Comparison of ENCODE assay signal across 7 mouse cellular contexts in the genomic region with DNA sequence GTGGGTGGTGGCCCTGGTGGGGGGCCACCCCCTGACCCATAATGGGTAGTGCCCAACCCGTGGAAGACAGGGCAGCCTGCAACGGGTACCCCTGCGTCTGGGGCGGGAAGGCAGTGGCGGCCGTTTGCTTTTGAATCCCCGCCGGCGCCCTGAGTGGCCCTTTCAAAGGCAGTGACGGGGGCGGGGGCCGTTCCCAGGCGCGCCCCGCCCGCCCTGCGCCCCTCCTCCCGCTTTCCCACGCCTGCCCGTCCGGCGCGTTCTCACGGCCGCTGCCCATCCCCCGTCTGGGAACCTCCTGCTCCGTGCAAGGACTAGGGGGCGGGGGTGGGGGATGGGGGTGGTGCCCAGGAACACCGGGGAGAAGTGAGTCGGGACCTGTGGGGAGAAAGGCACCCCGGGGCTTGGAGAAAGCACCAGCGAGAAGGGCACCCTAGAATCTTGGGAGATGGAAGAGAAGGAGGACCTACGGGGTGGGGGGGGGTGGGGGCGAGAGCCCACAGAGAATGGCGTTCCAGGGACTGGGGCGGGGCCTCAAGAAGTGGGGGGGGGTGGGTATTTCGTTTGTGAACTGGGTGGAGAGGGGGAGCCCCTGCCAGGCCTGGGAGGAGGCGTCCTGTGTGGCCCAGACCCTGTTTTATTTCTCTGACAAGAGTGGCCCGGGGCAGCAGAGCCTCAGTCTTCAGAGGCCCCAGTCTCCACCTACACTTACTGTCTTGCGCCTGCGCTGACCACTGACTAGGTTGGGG. TPM values are rescaled to one million over a fixed set of nuclear protein-coding genes. Genes with fewer than 3 reads are reported as not detected.
DNase-seq lines count a peak whose midpoint lies in the region; ATAC-seq and TF ChIP-seq lines count a peak whose summit lies in the region.

No protein-coding gene starts in this region.

- peaks cover 3% of the 10 kb centered on the region for H3K4me1 ChIP-seq in ES-Bruce4 (ENCODE audit: control insufficient read depth, insufficient read depth, low read length)
- peaks cover 64% of the 10 kb centered on the region for H3K4me1 ChIP-seq in forebrain, embryonic 12.5 days
- H3K4me1 ChIP-seq in hindbrain, embryonic 15.5 days (replicated peaks) = peaks cover 38% of the 10 kb centered on the region
- peaks cover 65% of the 10 kb centered on the region for H3K4me1 ChIP-seq in liver, embryonic 13.5 days (replicated peaks)

- no peak overlapping the region for H3K27ac ChIP-seq in ES-Bruce4 (ENCODE audit: insufficient read depth, low read length)
- H3K27ac ChIP-seq in forebrain, embryonic 12.5 days = peak overlapping the region; percentile 91
- H3K27ac ChIP-seq in hindbrain, embryonic 15.5 days (replicated peaks) = peak overlapping the region; percentile 61
- H3K27ac ChIP-seq in liver, embryonic 13.5 days = peak overlapping the region; percentile 63

- WGBS in forebrain, embryonic 12.5 days = under 1% methylated on average over 27 of the region's 41 CpGs
- WGBS in hindbrain, embryonic 15.5 days = under 1% methylated on average over 24 of the region's 41 CpGs
- 5% methylated on average over 35 of the region's 41 CpGs for WGBS in liver, embryonic 13.5 days (ENCODE audit: insufficient replicate concordance)

- H3K27me3 ChIP-seq in ES-Bruce4 (ENCODE audit: control insufficient read depth, insufficient read depth, low read length, poor library complexity, severe bottlenecking) = no peaks in the 10 kb centered on the region
- H3K27me3 ChIP-seq in forebrain, embryonic 12.5 days = no peaks in the 10 kb centered on the region
- H3K27me3 ChIP-seq in hindbrain, embryonic 15.5 days = no peaks in the 10 kb centered on the region
- H3K27me3 ChIP-seq in liver, embryonic 13.5 days = peaks cover 11% of the 10 kb centered on the region; the same call in 1 of the 2 replicates
- no peaks in the 10 kb centered on the region for H3K27me3 ChIP-seq in myocyte (ENCODE audit: control insufficient read depth, insufficient read depth, insufficient read length)

- TF ChIP-seq POLR2A in ES-Bruce4 (IDR thresholded peaks at IDR 0.05; ENCODE audit: insufficient read depth, low read length) = no peak
- peak; percentile 22 for TF ChIP-seq POLR2A in myocyte (IDR thresholded peaks at IDR 0.05; ENCODE audit: insufficient read length, low read depth)

- no peaks in the 10 kb centered on the region for H3K9me3 ChIP-seq in ES-Bruce4 (replicated peaks; ENCODE audit: control insufficient read depth, insufficient read depth, low read length, poor library complexity, severe bottlenecking)
- H3K9me3 ChIP-seq in forebrain, embryonic 12.5 days = no peaks in the 10 kb centered on the region
- H3K9me3 ChIP-seq in hindbrain, embryonic 15.5 days = no peaks in the 10 kb centered on the region
- H3K9me3 ChIP-seq in liver, embryonic 13.5 days (replicated peaks) = no peaks in the 10 kb centered on the region

- peak; percentile 81 for ATAC-seq in forebrain, embryonic 12.5 days (ENCODE audit: low FRiP score)
- ATAC-seq in hindbrain, embryonic 15.5 days (ENCODE audit: low FRiP score, low read depth) = peak; percentile 76
- peak; percentile 56 for ATAC-seq in liver, embryonic 13.5 days (ENCODE audit: low read depth)

- H3K9ac ChIP-seq in ES-Bruce4 (ENCODE audit: low read depth, poor library complexity, severe bottlenecking) = peak overlapping the region; percentile 25; the same call in 1 of the 2 replicates
- peak overlapping the region; percentile 61 for H3K9ac ChIP-seq in forebrain, embryonic 12.5 days
- peak overlapping the region; percentile 55 for H3K9ac ChIP-seq in hindbrain, embryonic 15.5 days
- H3K9ac ChIP-seq in liver, embryonic 13.5 days = peak overlapping the region; percentile 68

- H3K4me3 ChIP-seq in ES-Bruce4 (ENCODE audit: low read depth, low read length) (peak overlapping the region; percentile 13; the same call in 1 of the 2 replicates), myocyte (peak overlapping the region; percentile 6)
- peak overlapping the region; percentile 44 for H3K4me3 ChIP-seq in forebrain, embryonic 12.5 days (replicated peaks)
- H3K4me3 ChIP-seq in hindbrain, embryonic 15.5 days = peak overlapping the region; percentile 50
- H3K4me3 ChIP-seq in liver, embryonic 13.5 days (replicated peaks) = peak overlapping the region; percentile 59

- H3ac ChIP-seq in myocyte (ENCODE audit: control insufficient read depth, insufficient read length) = no peak overlapping the region

- no peak for TF ChIP-seq CTCF in ES-Bruce4 (IDR thresholded peaks at IDR 0.05; ENCODE audit: low read depth, low read length)

- no peaks in the 10 kb centered on the region for H3K36me3 ChIP-seq in ES-Bruce4 (ENCODE audit: control insufficient read depth, insufficient read depth, low read length, poor library complexity, severe bottlenecking)
- H3K36me3 ChIP-seq in forebrain, embryonic 12.5 days (replicated peaks) = no peaks in the 10 kb centered on the region
- H3K36me3 ChIP-seq in hindbrain, embryonic 15.5 days = no peaks in the 10 kb centered on the region
- H3K36me3 ChIP-seq in liver, embryonic 13.5 days = no peaks in the 10 kb centered on the region
- H3K36me3 ChIP-seq in myocyte (ENCODE audit: control insufficient read depth, insufficient read depth) = no peaks in the 10 kb centered on the region

- H3K4me2 ChIP-seq in forebrain, embryonic 12.5 days = peak overlapping the region; percentile 76
- H3K4me2 ChIP-seq in hindbrain, embryonic 15.5 days = peak overlapping the region; percentile 93
- H3K4me2 ChIP-seq in liver, embryonic 13.5 days = peak overlapping the region; percentile 85
- H3K4me2 ChIP-seq in myocyte (ENCODE audit: low read depth) = peak overlapping the region; percentile 51

- no peaks in the 10 kb centered on the region for H3K79me2 ChIP-seq in myocyte (ENCODE audit: control insufficient read depth, insufficient read depth)

- no peak for TF ChIP-seq EP300 in ES-Bruce4 (IDR thresholded peaks at IDR 0.05; ENCODE audit: insufficient read depth, low read depth, low read length)

- DNase-seq in NIH3T3 (ENCODE audit: low read depth) = peak; percentile 36
- DNase-seq in liver, embryonic 13.5 days = peak; percentile 32
- peak; percentile 60 for DNase-seq in thymus, postnatal 14 days

TF ChIP-seq in myocyte, 11 proteins besides CTCF, POLR2A, EP300 and RAD21:
- TF ChIP-seq POLR2AphosphoS2 (IDR thresholded peaks at IDR 0.05; ENCODE audit: insufficient read length, low read depth) (no peak), E2F4 (IDR thresholded peaks at IDR 0.05; ENCODE audit: insufficient read depth) (peak; percentile 57)

RNA-seq across cellular contexts. Expression of a gene that starts 12.5 kb away (rescaled TPM):
- polyA plus RNA-seq in ES-Bruce4 (2011; ENCODE audit: insufficient read depth, insufficient read length, low read depth, missing spikeins) = 9.8 and 10.2 TPM in 2 replicates
- polyA plus RNA-seq in forebrain, embryonic 12.5 days (2016; fragmentation: Nextera tagmentation; extraction: Ambion mirVana) = 76.8 and 81.0 TPM in 2 replicates
- 18.9 and 20.2 TPM in 2 replicates for polyA plus RNA-seq in hindbrain, embryonic 15.5 days (2015; fragmentation: Nextera tagmentation; extraction: Ambion mirVana)
- polyA plus RNA-seq in liver, embryonic 13.5 days (2015; fragmentation: Nextera tagmentation; extraction: Ambion mirVana) = 2.5 and 2.6 TPM in 2 replicates
- polyA plus RNA-seq in myocyte (2012; fragmentation: generic; extraction: Trizol) = 1.3 TPM

RNA-seq across cellular contexts. Expression of a gene that starts 28.6 kb away (rescaled TPM):
- polyA plus RNA-seq in ES-Bruce4 (2011; ENCODE audit: insufficient read depth, insufficient read length, low read depth, missing spikeins) (4.5 and 6.9 TPM in 2 replicates), myocyte (2012; fragmentation: generic; extraction: Trizol) (9.2 TPM)
- 0.62 and 1.0 TPM in 2 replicates for polyA plus RNA-seq in forebrain, embryonic 12.5 days (2016; fragmentation: Nextera tagmentation; extraction: Ambion mirVana)
- polyA plus RNA-seq in hindbrain, embryonic 15.5 days (2015; fragmentation: Nextera tagmentation; extraction: Ambion mirVana) = 1.9 and 2.3 TPM in 2 replicates
- polyA plus RNA-seq in liver, embryonic 13.5 days (2015; fragmentation: Nextera tagmentation; extraction: Ambion mirVana) = 5.5 and 6.0 TPM in 2 replicates

RNA-seq across cellular contexts. Expression of a gene that starts 43.2 kb away (rescaled TPM):
- polyA plus RNA-seq in ES-Bruce4 (2011; ENCODE audit: insufficient read depth, insufficient read length, low read depth, missing spikeins) (36.1 and 41.0 TPM in 2 replicates), myocyte (2012; fragmentation: generic; extraction: Trizol) (55.8 TPM)
- 106 and 111 TPM in 2 replicates for polyA plus RNA-seq in forebrain, embryonic 12.5 days (2016; fragmentation: Nextera tagmentation; extraction: Ambion mirVana)
- polyA plus RNA-seq in hindbrain, embryonic 15.5 days (2015; fragmentation: Nextera tagmentation; extraction: Ambion mirVana) = 108 and 112 TPM in 2 replicates
- 42.8 and 43.3 TPM in 2 replicates for polyA plus RNA-seq in liver, embryonic 13.5 days (2015; fragmentation: Nextera tagmentation; extraction: Ambion mirVana)

RNA-seq across cellular contexts. Expression of a gene that starts 46.3 kb away (rescaled TPM):
- not detected in 2 replicates for polyA plus RNA-seq in ES-Bruce4 (2011; ENCODE audit: insufficient read depth, insufficient read length, low read depth, missing spikeins)
- not detected in 2 replicates for polyA plus RNA-seq in forebrain, embryonic 12.5 days (2016; fragmentation: Nextera tagmentation; extraction: Ambion mirVana)
- polyA plus RNA-seq in hindbrain, embryonic 15.5 days (2015; fragmentation: Nextera tagmentation; extraction: Ambion mirVana) = not detected in 2 replicates
- polyA plus RNA-seq in liver, embryonic 13.5 days (2015; fragmentation: Nextera tagmentation; extraction: Ambion mirVana) = not detected in 2 replicates
- not detected for polyA plus RNA-seq in myocyte (2012; fragmentation: generic; extraction: Trizol)

RNA-seq across cellular contexts. Expression of a gene that starts 50.5 kb away (rescaled TPM):
- polyA plus RNA-seq in ES-Bruce4 (2011; ENCODE audit: insufficient read depth, insufficient read length, low read depth, missing spikeins) (1.8 TPM in 1 of 2 replicates, not detected in the other), myocyte (2012; fragmentation: generic; extraction: Trizol) (0.48 TPM)
- 0.46 and 0.87 TPM in 2 replicates for polyA plus RNA-seq in forebrain, embryonic 12.5 days (2016; fragmentation: Nextera tagmentation; extraction: Ambion mirVana)
- 0.70 and 0.72 TPM in 2 replicates for polyA plus RNA-seq in hindbrain, embryonic 15.5 days (2015; fragmentation: Nextera tagmentation; extraction: Ambion mirVana)
- not detected in 2 replicates for polyA plus RNA-seq in liver, embryonic 13.5 days (2015; fragmentation: Nextera tagmentation; extraction: Ambion mirVana)

Comparison
In these comparisons a context has a peak if more than half of its experiments do, and no peak if none do; other contexts are left out.
1. H3K4me3 ChIP-seq: peak in every context shown above with its lines; median percentile 59 in liver, embryonic 13.5 days; 50 in hindbrain, embryonic 15.5 days; 44 in forebrain, embryonic 12.5 days; 13 in ES-Bruce4; 6 in myocyte.